Mouse (Mus musculus) CH12.LX (cell line): Measurements from ENCODE around the gene Trpt1.

Source experiments
- CHD1 ChIP-seq: IDR thresholded peaks from 2 replicates; pipeline ENCODE4 v1.6.1; 2012; ENCODE audit warnings: low read depth, low read length, improper control_type of control experiment, inconsistent platforms
- CTCF ChIP-seq, 2 experiments: IDR thresholded peaks in 1 of 2; conservative IDR thresholded peaks in 1 of 2; 2 replicates each; pipeline ENCODE4 v1.5.1; 2011 to 2012; ENCODE audit warnings: low read depth in 2 of 2, low read length in 2 of 2, improper control_type of control experiment in 1 of 2, inconsistent platforms in 1 of 2, mild to moderate bottlenecking in 1 of 2, moderate library complexity in 1 of 2
- EP300 ChIP-seq: IDR thresholded peaks from 2 replicates; pipeline ENCODE4 v1.6.1; 2011; ENCODE audit warnings: low read length, improper control_type of control experiment
- ETS1 ChIP-seq: conservative IDR thresholded peaks from 2 replicates; pipeline ENCODE4 v1.6.1; 2012; ENCODE audit warnings: low read depth, mild to moderate bottlenecking, inconsistent platforms, low read length, improper control_type of control experiment, moderate library complexity
- HCFC1 ChIP-seq: IDR thresholded peaks from 2 replicates; pipeline ENCODE4 v1.6.1; 2012; ENCODE audit warnings: low read depth, mild to moderate bottlenecking, inconsistent platforms, low read length, improper control_type of control experiment
- POLR2A ChIP-seq: IDR thresholded peaks from 2 replicates; pipeline ENCODE4 v1.6.1; 2011; ENCODE audit warnings: low read depth, mild to moderate bottlenecking, improper control_type of control experiment, low read length
- USF1 ChIP-seq: IDR thresholded peaks from 2 replicates; pipeline ENCODE4 v1.6.1; 2014; ENCODE audit warnings: low read depth, mild to moderate bottlenecking, inconsistent platforms, low read length, improper control_type of control experiment

DNA sequence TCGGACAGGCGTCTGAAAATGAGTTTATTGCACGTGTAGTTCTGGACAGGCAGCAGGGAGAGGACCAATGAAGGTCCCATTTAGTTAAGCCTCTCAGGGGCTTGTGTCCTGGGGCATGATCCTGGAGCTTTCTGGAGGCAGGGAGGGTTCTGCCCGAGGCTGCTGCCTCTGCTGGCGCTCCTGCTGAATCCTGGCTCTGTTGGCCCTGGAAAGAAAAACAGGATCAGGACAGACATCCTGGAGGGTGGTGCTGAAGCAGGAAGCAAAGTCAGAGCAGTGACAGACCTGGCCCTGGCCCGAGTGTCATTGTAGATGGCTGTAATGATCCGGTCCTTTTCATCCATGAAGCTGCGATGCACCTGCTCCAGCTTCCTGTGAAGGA is 8.0 kb upstream of the Trpt1 start:
- TF ChIP-seq EP300 = no peak
- TF ChIP-seq HCFC1 = no peak
- no peak for TF ChIP-seq CHD1
- TF ChIP-seq ETS1 = no peak
- TF ChIP-seq CTCF (conservative IDR thresholded peaks at IDR 0.05 in 1 of 2, IDR thresholded peaks at IDR 0.05 in 1 of 2; ENCODE audit: low read depth in 2 of 2, low read length in 2 of 2) = no peak
- TF ChIP-seq USF1 = no peak
- TF ChIP-seq POLR2A = no peak
